Comparison of ENCODE assay signal across 8 mouse cellular contexts in genomic region chr11:69758090-69758456, GRCm38 (mm10). TPM values are rescaled to one million over a fixed set of nuclear protein-coding genes. Genes with fewer than 3 reads are reported as not detected.
DNase-seq lines count a peak whose midpoint lies in the region; ATAC-seq and TF ChIP-seq lines count a peak whose summit lies in the region.

No protein-coding gene starts in this region.

- H3K27ac ChIP-seq in heart, embryonic 13.5 days (replicated peaks) = peak overlapping the region; percentile 99
- H3K27ac ChIP-seq in liver, embryonic 12.5 days = peak overlapping the region; percentile 100
- H3K27ac ChIP-seq in stomach, embryonic 15.5 days = peak overlapping the region; percentile 99

- peak overlapping the region; percentile 91 for H3ac ChIP-seq in C2C12 (ENCODE audit: control insufficient read depth, insufficient read length, low read depth)

- H3K9me3 ChIP-seq in erythroblast, embryonic 14.5 days (ENCODE audit: control insufficient read depth, low read length) = no peaks in the 10 kb centered on the region
- no peaks in the 10 kb centered on the region for H3K9me3 ChIP-seq in heart, embryonic 13.5 days
- H3K9me3 ChIP-seq in liver, embryonic 12.5 days (replicated peaks) = no peaks in the 10 kb centered on the region
- no peaks in the 10 kb centered on the region for H3K9me3 ChIP-seq in stomach, embryonic 15.5 days

- peak; percentile 98 for DNase-seq in brain, embryonic 14.5 days (ENCODE audit: low read depth)
- DNase-seq in kidney, postnatal 10 days = peak; percentile 98
- DNase-seq in natural killer cell, adult 2 months (ENCODE audit: low spot score in 2 of 2) = peak; percentile 96

- peaks cover 51% of the 10 kb centered on the region for H3K79me3 ChIP-seq in C2C12 (ENCODE audit: low read depth)

- peak overlapping the region; percentile 95 for H3K9ac ChIP-seq in heart, embryonic 13.5 days
- H3K9ac ChIP-seq in liver, embryonic 12.5 days = peak overlapping the region; percentile 88
- H3K9ac ChIP-seq in stomach, embryonic 15.5 days = peak overlapping the region; percentile 60; the same call in 1 of the 2 replicates

- H3K36me3 ChIP-seq in C2C12 (ENCODE audit: control insufficient read depth, insufficient read depth) = peaks cover 30% of the 10 kb centered on the region
- peaks cover 32% of the 10 kb centered on the region for H3K36me3 ChIP-seq in erythroblast, embryonic 14.5 days (ENCODE audit: control insufficient read depth)
- peaks cover 3% of the 10 kb centered on the region; the same call in 1 of the 2 replicates for H3K36me3 ChIP-seq in heart, embryonic 13.5 days
- H3K36me3 ChIP-seq in liver, embryonic 12.5 days = peaks cover 13% of the 10 kb centered on the region; the same call in 1 of the 2 replicates
- H3K36me3 ChIP-seq in stomach, embryonic 15.5 days = no peaks in the 10 kb centered on the region

- no peak for TF ChIP-seq CTCF in C2C12 (IDR thresholded peaks at IDR 0.05; ENCODE audit: control insufficient read depth, insufficient read depth, insufficient read length)
- no peak for TF ChIP-seq CTCF in brain, embryonic 14.5 days (IDR thresholded peaks at IDR 0.05; ENCODE audit: borderline replicate concordance, extremely low read depth, insufficient read depth, insufficient read length)

- under 1% methylated on average over 26 of the region's 26 CpGs for WGBS in heart, embryonic 13.5 days
- 0% methylated on average over 26 of the region's 26 CpGs for WGBS in liver, embryonic 12.5 days (ENCODE audit: insufficient replicate concordance)
- WGBS in stomach, embryonic 15.5 days = under 1% methylated on average over 26 of the region's 26 CpGs

- TF ChIP-seq POLR2A in brain, embryonic 14.5 days (IDR thresholded peaks at IDR 0.05; ENCODE audit: borderline replicate concordance, extremely low read depth, insufficient read depth, insufficient read length, poor library complexity, severe bottlenecking) = no peak

- ATAC-seq in heart, embryonic 13.5 days (ENCODE audit: extremely low read depth, insufficient number of reproducible peaks, low FRiP score, low TSS enrichment) = peak; percentile 76
- peak; percentile 82 for ATAC-seq in liver, embryonic 12.5 days
- ATAC-seq in stomach, embryonic 15.5 days (ENCODE audit: insufficient read depth, low FRiP score, low read depth) = peak; percentile 85

- H3K4me1 ChIP-seq in erythroblast, embryonic 14.5 days (ENCODE audit: control insufficient read depth) = peaks cover 65% of the 10 kb centered on the region
- H3K4me1 ChIP-seq in heart, embryonic 13.5 days = peaks cover 50% of the 10 kb centered on the region
- H3K4me1 ChIP-seq in liver, embryonic 12.5 days = peaks cover 58% of the 10 kb centered on the region
- peaks cover 28% of the 10 kb centered on the region for H3K4me1 ChIP-seq in stomach, embryonic 15.5 days

- peak overlapping the region; percentile 75 for H3K4me2 ChIP-seq in heart, embryonic 13.5 days
- peak overlapping the region; percentile 87 for H3K4me2 ChIP-seq in liver, embryonic 12.5 days
- H3K4me2 ChIP-seq in stomach, embryonic 15.5 days = peak overlapping the region; percentile 59

- H3K4me3 ChIP-seq in C2C12 (ENCODE audit: insufficient read depth, poor library complexity, severe bottlenecking) = peak overlapping the region; percentile 53
- H3K4me3 ChIP-seq in erythroblast, embryonic 14.5 days (replicated peaks) = peak overlapping the region; percentile 90
- H3K4me3 ChIP-seq in heart, embryonic 13.5 days = peak overlapping the region; percentile 69
- peak overlapping the region; percentile 74 for H3K4me3 ChIP-seq in liver, embryonic 12.5 days
- peak overlapping the region; percentile 58 for H3K4me3 ChIP-seq in stomach, embryonic 15.5 days (replicated peaks)

- H3K27me3 ChIP-seq in C2C12 (ENCODE audit: control insufficient read depth, insufficient read depth, insufficient read length) = no peaks in the 10 kb centered on the region
- H3K27me3 ChIP-seq in erythroblast, embryonic 14.5 days (ENCODE audit: control insufficient read depth) = no peaks in the 10 kb centered on the region
- no peaks in the 10 kb centered on the region for H3K27me3 ChIP-seq in heart, embryonic 13.5 days (replicated peaks)
- no peaks in the 10 kb centered on the region for H3K27me3 ChIP-seq in liver, embryonic 12.5 days (replicated peaks)
- H3K27me3 ChIP-seq in stomach, embryonic 15.5 days (replicated peaks) = no peaks in the 10 kb centered on the region

- peaks cover 52% of the 10 kb centered on the region for H3K79me2 ChIP-seq in C2C12 (ENCODE audit: control insufficient read depth, insufficient read depth)

TF ChIP-seq in C2C12, 6 proteins besides CTCF, POLR2A, EP300 and RAD21:
- TF ChIP-seq MAX (IDR thresholded peaks at IDR 0.05) = peak; percentile 69
- TF ChIP-seq FOSL1 (IDR thresholded peaks at IDR 0.05; ENCODE audit: insufficient read depth, low read length, poor library complexity, severe bottlenecking) = no peak

RNA-seq across cellular contexts. Expression of gene Polr2a, which starts 0.4 kb away (rescaled TPM):
- polyA plus RNA-seq in C2C12 (2012; fragmentation: generic; extraction: Trizol) = 84.2 TPM
- polyA plus RNA-seq in brain, embryonic 14.5 days (2012; rRNA removed) = 35.8 and 71.0 TPM in 2 replicates
- 14.2 and 14.3 TPM in 2 replicates for polyA plus RNA-seq in erythroblast, embryonic 14.5 days (2012)
- polyA plus RNA-seq in heart, embryonic 13.5 days (2015; fragmentation: Nextera tagmentation; extraction: Ambion mirVana) = 16.1 and 19.1 TPM in 2 replicates
- 17.4 and 20.2 TPM in 2 replicates for polyA plus RNA-seq in liver, embryonic 12.5 days (2016; fragmentation: Nextera tagmentation; extraction: Ambion mirVana)
- polyA plus RNA-seq in stomach, embryonic 15.5 days (2015; fragmentation: Nextera tagmentation; extraction: Ambion mirVana) = 21.0 and 25.8 TPM in 2 replicates

RNA-seq across cellular contexts. Expression of gene Slc35g3, which starts 3.7 kb away (rescaled TPM):
- 0.08 TPM for polyA plus RNA-seq in C2C12 (2012; fragmentation: generic; extraction: Trizol)
- 0.68 and 1.1 TPM in 2 replicates for polyA plus RNA-seq in brain, embryonic 14.5 days (2012; rRNA removed)
- not detected in 2 replicates for polyA plus RNA-seq in erythroblast, embryonic 14.5 days (2012)
- 0.19 and 0.51 TPM in 2 replicates for polyA plus RNA-seq in heart, embryonic 13.5 days (2015; fragmentation: Nextera tagmentation; extraction: Ambion mirVana)
- not detected in 2 replicates for polyA plus RNA-seq in liver, embryonic 12.5 days (2016; fragmentation: Nextera tagmentation; extraction: Ambion mirVana)
- polyA plus RNA-seq in stomach, embryonic 15.5 days (2015; fragmentation: Nextera tagmentation; extraction: Ambion mirVana) = 0.12 TPM in 1 of 2 replicates, not detected in the other

RNA-seq across cellular contexts. Expression of gene Zbtb4, which starts 7.6 kb away (rescaled TPM):
- polyA plus RNA-seq in C2C12 (2012; fragmentation: generic; extraction: Trizol) = 3.0 TPM
- 10.0 and 12.1 TPM in 2 replicates for polyA plus RNA-seq in brain, embryonic 14.5 days (2012; rRNA removed)
- 0.07 and 0.33 TPM in 2 replicates for polyA plus RNA-seq in erythroblast, embryonic 14.5 days (2012)
- 2.7 and 3.1 TPM in 2 replicates for polyA plus RNA-seq in heart, embryonic 13.5 days (2015; fragmentation: Nextera tagmentation; extraction: Ambion mirVana)
- 0.43 and 0.70 TPM in 2 replicates for polyA plus RNA-seq in liver, embryonic 12.5 days (2016; fragmentation: Nextera tagmentation; extraction: Ambion mirVana)
- 2.7 and 3.0 TPM in 2 replicates for polyA plus RNA-seq in stomach, embryonic 15.5 days (2015; fragmentation: Nextera tagmentation; extraction: Ambion mirVana)

RNA-seq across cellular contexts. Expression of gene Chrnb1, which starts 37.7 kb away (rescaled TPM):
- 37.7 TPM for polyA plus RNA-seq in C2C12 (2012; fragmentation: generic; extraction: Trizol)
- polyA plus RNA-seq in brain, embryonic 14.5 days (2012; rRNA removed) = 3.0 and 4.2 TPM in 2 replicates
- not detected in 2 replicates for polyA plus RNA-seq in erythroblast, embryonic 14.5 days (2012)
- polyA plus RNA-seq in heart, embryonic 13.5 days (2015; fragmentation: Nextera tagmentation; extraction: Ambion mirVana) = 6.8 and 7.9 TPM in 2 replicates
- polyA plus RNA-seq in liver, embryonic 12.5 days (2016; fragmentation: Nextera tagmentation; extraction: Ambion mirVana) = 0.63 and 0.64 TPM in 2 replicates
- polyA plus RNA-seq in stomach, embryonic 15.5 days (2015; fragmentation: Nextera tagmentation; extraction: Ambion mirVana) = 5.1 and 6.0 TPM in 2 replicates

RNA-seq across cellular contexts. Expression of gene Fgf11, which starts 43.6 kb away (rescaled TPM):
- polyA plus RNA-seq in C2C12 (2012; fragmentation: generic; extraction: Trizol) = 4.2 TPM
- 20.4 and 20.9 TPM in 2 replicates for polyA plus RNA-seq in brain, embryonic 14.5 days (2012; rRNA removed)
- 0.01 TPM in 1 of 2 replicates, not detected in the other for polyA plus RNA-seq in erythroblast, embryonic 14.5 days (2012)
- 2.0 and 2.3 TPM in 2 replicates for polyA plus RNA-seq in heart, embryonic 13.5 days (2015; fragmentation: Nextera tagmentation; extraction: Ambion mirVana)
- 0.45 and 0.48 TPM in 2 replicates for polyA plus RNA-seq in liver, embryonic 12.5 days (2016; fragmentation: Nextera tagmentation; extraction: Ambion mirVana)
- polyA plus RNA-seq in stomach, embryonic 15.5 days (2015; fragmentation: Nextera tagmentation; extraction: Ambion mirVana) = 2.2 and 2.4 TPM in 2 replicates

Comparison
In these comparisons a context has a peak if more than half of its experiments do, and no peak if none do; other contexts are left out.
1. Peak in every context shown above with its lines: DNase-seq, ATAC-seq, H3K4me3 ChIP-seq and H3K27ac ChIP-seq.